Mouse (Mus musculus) monocyte, adult 5-6 weeks (primary cell): ENCODE results near the gene Gm7982. TPM values are rescaled to one million over a fixed set of nuclear protein-coding genes. Genes with fewer than 3 reads are reported as not detected.
"Not testable (repeated sequence)": the region's sequence is repeated elsewhere in the genome, so short reads cannot be mapped to it uniquely, and the experiment has no call there.

Experiments used
- ATAC-seq: fragments of 153-309, 156-312 bp; replicated peaks from 2 replicates; pipeline ENCODE4 v1.8.0; 2017; ENCODE audit warnings: mild to moderate bottlenecking; ENCODE audit not compliant: low TSS enrichment, insufficient number of reproducible peaks, severe bottlenecking, poor library complexity, low FRiP score
- total RNA-seq: library from RNA; stranded (forward); fragments of 200-1000, 200-491, 200-594 nt; gene quantifications from 3 replicates; pipeline ENCODE4 v1.2.3, GENCODE M21; 2017

The Gm7982 gene
- total RNA-seq, result 0.48 TPM in 1 of 3 replicates, not detected in the others

GRCm38 (mm10) chr5:95741714-95742113 lies at the start of gene Gm7982:
Gm7982 (plus strand) TSS chr5:95742014.
- not testable (repeated sequence) for ATAC-seq

DNA sequence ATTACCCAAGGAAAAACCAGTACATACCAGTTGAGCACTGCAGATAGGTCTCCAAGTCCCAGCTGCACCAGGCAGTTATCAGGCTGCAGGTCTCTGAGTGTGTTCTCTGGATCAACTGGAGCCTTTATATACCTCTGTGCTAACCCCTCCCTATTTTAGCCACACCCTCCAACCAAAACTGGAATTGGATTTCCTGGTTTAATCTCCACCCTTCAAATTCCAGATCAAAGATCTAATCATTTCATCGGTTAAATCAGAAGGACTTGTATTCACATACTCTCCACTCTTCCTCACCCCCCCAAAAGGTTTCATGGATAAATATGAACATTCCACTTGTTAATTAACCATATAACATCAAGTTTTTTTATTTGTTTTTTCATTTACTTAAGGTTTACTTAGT lies 5.7 kb upstream of the Gm7982 start, which contains the start of gene Gm7978:
Gene Gm7978 (minus strand): TSS at position 101 of the 400 bp plus-strand sequence.
- ATAC-seq, result not testable (repeated sequence)

DNA sequence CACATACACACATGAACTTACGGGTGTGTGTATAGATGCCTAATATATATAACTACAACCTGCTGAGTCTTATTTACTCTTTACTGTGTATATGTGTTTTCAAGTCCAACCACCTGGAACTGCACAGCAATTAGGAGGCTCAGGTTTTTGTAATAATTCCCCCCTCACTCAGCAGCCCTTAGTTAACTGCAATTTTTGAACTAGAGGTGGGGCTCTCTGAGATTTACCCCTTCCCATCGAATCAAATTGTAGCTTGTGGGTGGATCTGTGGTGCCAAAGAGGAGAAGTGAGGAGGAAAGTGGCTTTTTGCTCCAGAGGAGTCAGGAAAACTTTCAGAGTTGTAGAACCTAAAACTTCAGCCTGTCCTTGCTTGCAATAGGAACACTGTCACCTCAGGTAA lies 33.9 kb downstream of the Gm7982 start, which contains the start of gene E330014E10Rik:
Gene E330014E10Rik (plus strand): TSS at position 301 of the 400 bp plus-strand sequence.
- ATAC-seq, result not testable (repeated sequence)

Other genes starting within 250 kb of the Gm7982 start
- gene Gm3286, start 231.3 kb upstream of the Gm7982 start, total RNA-seq, result not detected in 3 replicates
- not detected in 3 replicates for gene Gm7971, start 147.1 kb upstream of the Gm7982 start, total RNA-seq
- gene Gm7978, start 5.8 kb upstream of the Gm7982 start, total RNA-seq, result not detected in 3 replicates
- not detected in 3 replicates for gene E330014E10Rik, start 34.0 kb downstream of the Gm7982 start, total RNA-seq
- not detected in 3 replicates for gene Cxcl13, start 214.9 kb downstream of the Gm7982 start, total RNA-seq